Mouse (Mus musculus) MEL (cell line): ENCODE data around the gene Lgi1. TPM values are rescaled to one million over a fixed set of nuclear protein-coding genes. Genes with fewer than 3 reads are reported as not detected.

Experiments
- DNase-seq: peaks from one replicate; pipeline ENCODE4 v3.0.0; 2011; ENCODE audit warnings: low read depth, low spot score
- H3K27ac ChIP-seq: 2 replicates; pipeline ENCODE4 v1.5.1; 2012; ENCODE audit warnings: low read depth, mild to moderate bottlenecking, control low read depth, low read length, moderate library complexity; ENCODE audit not compliant: control insufficient read depth
- H3K27me3 ChIP-seq, 2 experiments: fragments of 150-350 bp in 1 of 2; sonication (generic) in 1 of 2; 2 replicates each; pipeline ENCODE4 v1.6.1; 2012; ENCODE audit warnings: low read length in 2 of 2, mild to moderate bottlenecking in 2 of 2, improper control_type of control experiment in 1 of 2, moderate library complexity in 1 of 2; ENCODE audit not compliant: insufficient read depth in 2 of 2, control insufficient read depth in 1 of 2
- H3K36me3 ChIP-seq, 2 experiments: 2 replicates each; pipeline ENCODE4 v1.6.1; 2012 to 2014; ENCODE audit warnings: low read length in 2 of 2, improper control_type of control experiment in 1 of 2, inconsistent platforms in 1 of 2, mild to moderate bottlenecking in 1 of 2; ENCODE audit not compliant: insufficient read depth in 2 of 2, control insufficient read depth in 1 of 2
- H3K4me1 ChIP-seq, 2 experiments: fragments of 150-350 bp in 1 of 2; sonication (generic) in 1 of 2; 2 replicates each; pipeline ENCODE4 v1.6.1; 2012; ENCODE audit warnings: low read length in 2 of 2, improper control_type of control experiment in 1 of 2, mild to moderate bottlenecking in 1 of 2; ENCODE audit not compliant: insufficient read depth in 2 of 2, control insufficient read depth in 1 of 2
- H3K4me3 ChIP-seq, 2 experiments: fragments of 150-350 bp in 1 of 2; sonication (generic) in 1 of 2; 2 replicates each; pipeline ENCODE4 v1.5.1; 2012; ENCODE audit warnings: low read depth in 2 of 2, low read length in 2 of 2, mild to moderate bottlenecking in 2 of 2, moderate library complexity in 2 of 2, control low read depth in 1 of 2, improper control_type of control experiment in 1 of 2; ENCODE audit not compliant: control insufficient read depth in 1 of 2, insufficient read depth in 1 of 2
- H3K79me2 ChIP-seq: 2 replicates; pipeline ENCODE4 v1.6.1; 2012; ENCODE audit warnings: mild to moderate bottlenecking, low read length, moderate library complexity; ENCODE audit not compliant: control insufficient read depth, poor library complexity, insufficient read depth
- H3K9ac ChIP-seq: 2 replicates; pipeline ENCODE4 v1.6.1; 2012; ENCODE audit warnings: low read depth, mild to moderate bottlenecking, control low read depth, low read length, moderate library complexity; ENCODE audit not compliant: control insufficient read depth, poor library complexity, severe bottlenecking
- H3K9me3 ChIP-seq: fragments of 150-350 bp; sonication (generic); replicated peaks from 2 replicates; pipeline ENCODE4 v1.6.1; 2012; ENCODE audit warnings: mild to moderate bottlenecking, low read length, improper control_type of control experiment, moderate library complexity; ENCODE audit not compliant: insufficient read depth
- CTCF ChIP-seq, 3 experiments: IDR thresholded peaks in 2 of 3; conservative IDR thresholded peaks in 1 of 3; 2 replicates each; pipeline ENCODE4 v1.5.1; 2011 to 2012; ENCODE audit warnings: low read length in 3 of 3, low read depth in 2 of 3, mild to moderate bottlenecking in 2 of 3, improper control_type of control experiment in 1 of 3, inconsistent platforms in 1 of 3, mixed read lengths in 1 of 3, moderate library complexity in 1 of 3; ENCODE audit not compliant: control insufficient read depth in 1 of 3, insufficient read depth in 1 of 3, poor library complexity in 1 of 3, severe bottlenecking in 1 of 3
- EP300 ChIP-seq, 2 experiments: IDR thresholded peaks; 2 replicates each; pipeline ENCODE4 v1.6.1; 2011; ENCODE audit warnings: improper control_type of control experiment in 2 of 2, low read length in 2 of 2, low read depth in 1 of 2, mild to moderate bottlenecking in 1 of 2
- GABPA ChIP-seq: IDR thresholded peaks from 2 replicates; pipeline ENCODE4 v1.6.1; 2012; ENCODE audit warnings: low read depth, mild to moderate bottlenecking, inconsistent platforms, low read length, improper control_type of control experiment, moderate library complexity
- MEF2A ChIP-seq: IDR thresholded peaks from 2 replicates; pipeline ENCODE4 v1.6.1; 2014; ENCODE audit warnings: low read depth, mild to moderate bottlenecking, inconsistent platforms, low read length, improper control_type of control experiment; ENCODE audit not compliant: poor library complexity, insufficient replicate concordance, severe bottlenecking; ENCODE audit errors: extremely low read depth
- MXI1 ChIP-seq: IDR thresholded peaks from 2 replicates; pipeline ENCODE4 v1.6.1; 2011; ENCODE audit warnings: mild to moderate bottlenecking, low read depth, low read length, improper control_type of control experiment
- NELFE ChIP-seq: IDR thresholded peaks from 2 replicates; pipeline ENCODE4 v1.6.1; 2011; ENCODE audit warnings: low read depth, low read length, improper control_type of control experiment
- NRF1 ChIP-seq: IDR thresholded peaks from 2 replicates; pipeline ENCODE4 v1.6.1; 2014; ENCODE audit warnings: low read depth, mild to moderate bottlenecking, inconsistent platforms, low read length, improper control_type of control experiment, moderate library complexity; ENCODE audit not compliant: poor library complexity, insufficient read depth, severe bottlenecking
- POLR2A ChIP-seq, 2 experiments: IDR thresholded peaks; 2 replicates each; pipeline ENCODE4 v1.6.1; 2011 to 2012; ENCODE audit warnings: low read length in 2 of 2, mild to moderate bottlenecking in 2 of 2, control low read depth in 1 of 2, improper control_type of control experiment in 1 of 2, low read depth in 1 of 2, moderate library complexity in 1 of 2; ENCODE audit not compliant: control insufficient read depth in 1 of 2, insufficient read depth in 1 of 2, poor library complexity in 1 of 2
- RAD21 ChIP-seq: IDR thresholded peaks from 2 replicates; pipeline ENCODE4 v1.6.1; 2011; ENCODE audit warnings: mild to moderate bottlenecking, low read depth, low read length, improper control_type of control experiment
- RCOR1 ChIP-seq: IDR thresholded peaks from 2 replicates; pipeline ENCODE4 v1.6.1; 2012; ENCODE audit warnings: low read depth, mild to moderate bottlenecking, inconsistent platforms, low read length, improper control_type of control experiment
- TBP ChIP-seq: IDR thresholded peaks from 2 replicates; pipeline ENCODE4 v1.8.0; 2011; ENCODE audit warnings: low read depth, low read length, improper control_type of control experiment
- ZC3H11A ChIP-seq: IDR thresholded peaks from 2 replicates; pipeline ENCODE4 v1.6.1; 2012; ENCODE audit warnings: low read depth, mild to moderate bottlenecking, inconsistent platforms, low read length, improper control_type of control experiment
- polyA plus RNA-seq, 2 experiments: library from polyadenylated mRNA; stranded (reverse) in 1 of 2; unstranded in 1 of 2; fragments of >175 nt in 1 of 2; fragments of >200 nt in 1 of 2; gene quantifications; 2 replicates each; pipeline versions ENCODE4 v1.2.1 to v1.2.4; 2012; ENCODE audit warnings: low replicate concordance in 2 of 2, low read depth in 1 of 2; ENCODE audit not compliant: insufficient read length in 2 of 2, insufficient read depth in 1 of 2, missing spikeins in 1 of 2
- total RNA-seq: library from RNA; depleted of rRNA; stranded (reverse); fragments of 300-350 nt; gene quantifications from 2 replicates; pipeline ENCODE4 v1.2.3, GENCODE M21; 2012

Gene Lgi1
- total and polyA plus RNA-seq, 3 experiments: 0.01 TPM; not detected in 2

DNA sequence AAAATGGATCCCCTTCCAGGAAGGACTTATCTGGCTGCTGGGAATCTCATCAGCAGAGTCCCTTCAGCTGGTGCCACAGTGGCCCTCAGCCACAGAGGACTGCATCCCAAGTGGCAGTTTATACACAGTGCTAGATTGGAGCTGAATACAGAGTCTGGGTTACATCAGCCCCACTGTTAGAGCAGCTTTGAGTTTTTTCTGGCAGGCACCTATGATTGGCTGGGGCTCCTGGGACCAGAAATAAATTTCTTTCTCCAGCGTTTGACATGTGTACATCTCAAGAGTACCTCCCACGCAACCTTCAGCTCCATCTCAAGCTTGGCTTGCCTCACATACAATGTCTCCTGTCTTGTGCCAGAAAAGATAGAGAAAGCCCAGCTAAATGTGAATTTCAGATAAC is 67.9 kb downstream of the Lgi1 start:
- H3K9ac ChIP-seq: no peak overlapping the region
- no peak overlapping the region for H3K4me3 ChIP-seq
- no peak overlapping the region for H3K27ac ChIP-seq
- H3K9me3 ChIP-seq: no peaks in the 10 kb centered on the region
- H3K79me2 ChIP-seq: no peaks in the 10 kb centered on the region
- DNase-seq: no peak
- H3K27me3 ChIP-seq: no peaks in the 10 kb centered on the region; a peak in 1 of 4 replicates
- no peaks in the 10 kb centered on the region for H3K4me1 ChIP-seq
- no peak for TF ChIP-seq MEF2A
- H3K36me3 ChIP-seq: no peaks in the 10 kb centered on the region

DNA sequence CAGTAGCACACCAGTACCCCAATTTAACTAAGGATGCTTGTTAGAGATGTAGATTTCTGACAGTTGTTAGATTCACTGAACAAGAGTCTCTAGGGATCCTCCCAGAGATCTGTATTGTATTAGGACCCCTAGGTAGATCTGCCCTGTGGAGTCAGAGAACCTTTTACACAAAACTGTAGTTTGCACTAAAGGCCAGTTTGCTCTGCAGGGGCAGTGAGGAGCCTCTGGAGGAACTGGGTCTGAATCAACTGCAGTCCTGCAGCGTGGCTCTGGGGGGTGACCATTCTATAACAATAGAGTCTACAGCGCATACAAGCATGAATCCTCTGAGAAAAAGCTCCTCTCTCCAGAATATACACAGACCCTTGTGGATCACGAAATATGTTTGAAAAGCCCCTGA is 68.5 kb downstream of the Lgi1 start:
- Histone ChIP-seq H3K36me3 (no peaks in the 10 kb centered on the region), H3K9ac (no peak overlapping the region), H3K4me3 (no peak overlapping the region), H3K79me2 (no peaks in the 10 kb centered on the region), H3K9me3 (no peaks in the 10 kb centered on the region)
- no peak for TF ChIP-seq CTCF (IDR thresholded peaks at IDR 0.05 in 2 of 3, conservative IDR thresholded peaks at IDR 0.05 in 1 of 3; ENCODE audit: control insufficient read depth in 1 of 3, insufficient read depth in 1 of 3, low read depth in 2 of 3, low read length in 3 of 3, poor library complexity in 1 of 3, severe bottlenecking in 1 of 3)
- TF ChIP-seq MXI1: no peak
- no peak for TF ChIP-seq RCOR1
- TF ChIP-seq POLR2A (IDR thresholded peaks at IDR 0.05; ENCODE audit: control insufficient read depth in 1 of 2, insufficient read depth in 1 of 2, low read depth in 1 of 2, low read length in 2 of 2, poor library complexity in 1 of 2): no peak
- TF ChIP-seq NELFE: no peak
- no peak for TF ChIP-seq ZC3H11A
- TF ChIP-seq TBP: no peak
- TF ChIP-seq, all 39 proteins: peak for 0
- DNase-seq: no peak
- Histone ChIP-seq H3K27me3 (no peaks in the 10 kb centered on the region; a peak in 1 of 4 replicates), H3K27ac (no peak overlapping the region), H3K4me1 (no peaks in the 10 kb centered on the region)

DNA sequence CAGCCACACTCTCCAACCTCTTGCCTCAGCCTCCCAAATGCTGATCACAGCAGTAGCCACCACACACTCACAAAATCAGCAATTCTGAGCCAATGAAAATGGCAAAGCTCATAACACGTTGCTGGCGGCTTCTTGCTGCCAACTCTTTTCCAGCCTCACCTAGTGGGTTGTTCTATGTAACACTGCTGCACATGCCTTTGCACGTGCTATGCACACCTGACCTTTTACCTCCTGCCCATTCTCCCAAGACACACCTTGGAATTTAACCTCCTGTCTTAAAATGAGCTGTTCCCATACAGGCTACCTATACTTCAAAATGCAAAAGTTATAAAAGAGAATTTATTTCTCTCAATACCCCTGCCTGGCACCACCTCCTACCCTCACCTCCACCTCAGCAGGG is 72.2 kb downstream of the Lgi1 start:
- H3K9me3 ChIP-seq: no peaks in the 10 kb centered on the region
- no peaks in the 10 kb centered on the region for H3K79me2 ChIP-seq
- no peak overlapping the region for H3K4me3 ChIP-seq
- no peak for TF ChIP-seq EP300 (IDR thresholded peaks at IDR 0.05; ENCODE audit: low read depth in 1 of 2, low read length in 2 of 2)
- no peak for TF ChIP-seq RAD21
- TF ChIP-seq NRF1: no peak
- TF ChIP-seq CTCF (IDR thresholded peaks at IDR 0.05 in 2 of 3, conservative IDR thresholded peaks at IDR 0.05 in 1 of 3; ENCODE audit: control insufficient read depth in 1 of 3, insufficient read depth in 1 of 3, low read depth in 2 of 3, low read length in 3 of 3, poor library complexity in 1 of 3, severe bottlenecking in 1 of 3): no peak
- no peak for TF ChIP-seq ZC3H11A
- no peak for TF ChIP-seq MEF2A
- TF ChIP-seq GABPA: no peak
- no peak for DNase-seq
- H3K36me3 ChIP-seq: no peaks in the 10 kb centered on the region
- no peak overlapping the region for H3K9ac ChIP-seq
- H3K4me1 ChIP-seq: no peaks in the 10 kb centered on the region
- no peak overlapping the region for H3K27ac ChIP-seq
- H3K27me3 ChIP-seq: no peaks in the 10 kb centered on the region; a peak in 2 of 4 replicates
